Mouse (Mus musculus): ENCODE measurements around the gene Btbd16. TPM values are rescaled to one million over a fixed set of nuclear protein-coding genes. Genes with fewer than 3 reads are reported as not detected.

The Btbd16 gene
- polyA plus RNA-seq, 1 experiment from 2014 or later = not detected

DNA sequence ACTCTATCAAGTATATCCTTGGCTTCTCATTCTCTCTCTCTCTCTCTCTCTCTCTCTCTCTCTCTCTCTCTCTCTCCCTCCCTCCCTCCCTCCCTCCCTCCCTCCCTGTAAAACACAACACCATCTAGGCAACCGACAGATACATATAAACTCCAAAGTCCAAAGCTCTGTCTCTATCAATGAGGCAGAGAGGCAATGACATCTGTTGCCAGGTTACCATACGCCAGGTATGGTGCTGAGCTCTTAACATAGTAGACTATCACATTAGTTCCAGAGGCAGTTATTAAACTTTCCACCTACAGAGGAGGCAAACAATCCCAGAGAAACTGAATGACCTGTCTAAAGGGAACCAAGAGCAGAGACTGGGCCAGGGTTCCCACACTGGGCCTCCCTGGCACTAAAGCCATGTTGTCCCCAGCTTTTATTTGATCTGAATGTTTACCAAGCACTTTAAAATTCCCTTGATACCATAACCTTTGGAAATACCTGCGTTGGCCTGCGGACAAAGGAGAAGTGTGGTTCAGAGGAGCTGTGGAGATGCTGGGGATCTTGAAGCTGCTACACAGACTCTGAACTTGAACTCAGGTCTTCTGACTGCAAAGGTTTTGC lies 80.9 kb downstream of the Btbd16 start:
- Histone ChIP-seq H3K4me2 (ENCODE audit: low read length) (no peak overlapping the region), H3K9ac (ENCODE audit: low read length) (no peak overlapping the region), H3K36me3 (ENCODE audit: control insufficient read depth, insufficient read depth, low read length) (no peaks in the 10 kb centered on the region), H3K27me3 (ENCODE audit: control insufficient read depth, insufficient read depth, low read length) (no peaks in the 10 kb centered on the region), H3K4me3 (ENCODE audit: control insufficient read depth in 1 of 2, insufficient read depth in 1 of 2, low read depth in 1 of 2, low read length in 2 of 2) (no peak overlapping the region), H3K9me3 (ENCODE audit: control insufficient read depth, low read length) (no peaks in the 10 kb centered on the region), H3K27ac (replicated peaks in 1 of 2; ENCODE audit: control insufficient read depth in 1 of 2, insufficient read depth in 1 of 2, low read depth in 2 of 2, low read length in 2 of 2) (no peak overlapping the region), H3K4me1 (ENCODE audit: control insufficient read depth in 2 of 2, insufficient read depth in 2 of 2, low read length in 2 of 2) (peaks cover 2 to 9% of the 10 kb centered on the region in 2 experiments; a peak in 3 of 4 replicates)
- WGBS = 82% methylated on average over 4 of the region's 4 CpGs
- no peak for ATAC-seq (ENCODE audit: insufficient number of reproducible peaks, insufficient read depth, low FRiP score, low read depth)

DNA sequence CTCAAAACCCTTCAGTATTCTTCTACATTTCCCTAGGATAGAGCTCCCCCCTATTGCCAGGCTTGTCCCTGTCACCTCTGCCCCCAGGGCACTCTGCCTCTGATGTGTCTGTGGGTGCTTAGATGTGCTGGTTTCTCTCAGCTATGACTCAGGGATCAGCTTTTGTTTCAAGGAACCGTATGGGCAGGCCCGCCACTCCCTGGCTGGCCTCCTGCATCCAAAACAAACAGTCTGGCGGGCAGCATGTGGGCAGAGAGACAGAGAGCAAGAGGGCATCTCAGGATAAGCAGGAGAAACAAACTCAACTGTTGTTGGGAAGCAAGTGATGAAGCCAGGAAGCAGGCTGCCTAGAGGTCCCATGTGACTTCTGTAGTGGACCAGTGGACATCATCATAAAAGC lies 81.8 kb downstream of the Btbd16 start:
- Histone ChIP-seq H3K27ac (replicated peaks in 1 of 2; ENCODE audit: control insufficient read depth in 1 of 2, insufficient read depth in 1 of 2, low read depth in 2 of 2, low read length in 2 of 2) (no peak overlapping the region), H3K4me3 (ENCODE audit: control insufficient read depth in 1 of 2, insufficient read depth in 1 of 2, low read depth in 1 of 2, low read length in 2 of 2) (no peak overlapping the region), H3K27me3 (ENCODE audit: control insufficient read depth, insufficient read depth, low read length) (no peaks in the 10 kb centered on the region), H3K4me2 (ENCODE audit: low read length) (no peak overlapping the region), H3K36me3 (ENCODE audit: control insufficient read depth, insufficient read depth, low read length) (no peaks in the 10 kb centered on the region), H3K9ac (ENCODE audit: low read length) (no peak overlapping the region), H3K9me3 (ENCODE audit: control insufficient read depth, low read length) (no peaks in the 10 kb centered on the region), H3K4me1 (ENCODE audit: control insufficient read depth in 2 of 2, insufficient read depth in 2 of 2, low read length in 2 of 2) (peaks cover 5 to 9% of the 10 kb centered on the region in 2 experiments)
- 40% methylated on average over 3 of the region's 3 CpGs for WGBS
- no peak for ATAC-seq (ENCODE audit: insufficient number of reproducible peaks, insufficient read depth, low FRiP score, low read depth)

- WGBS = 72% methylated on average over 6 of the region's 6 CpGs
- H3K36me3 ChIP-seq (ENCODE audit: control insufficient read depth, insufficient read depth, low read length) = no peaks in the 10 kb centered on the region
- no peak for ATAC-seq (ENCODE audit: insufficient number of reproducible peaks, insufficient read depth, low FRiP score, low read depth)
- no peak overlapping the region for H3K27ac ChIP-seq (replicated peaks in 1 of 2; ENCODE audit: control insufficient read depth in 1 of 2, insufficient read depth in 1 of 2, low read depth in 2 of 2, low read length in 2 of 2)
- H3K4me3 ChIP-seq (ENCODE audit: control insufficient read depth in 1 of 2, insufficient read depth in 1 of 2, low read depth in 1 of 2, low read length in 2 of 2) = no peak overlapping the region
- H3K4me1 ChIP-seq (ENCODE audit: control insufficient read depth in 2 of 2, insufficient read depth in 2 of 2, low read length in 2 of 2) = peaks cover 2 to 6% of the 10 kb centered on the region in 2 experiments
- no peaks in the 10 kb centered on the region for H3K27me3 ChIP-seq (ENCODE audit: control insufficient read depth, insufficient read depth, low read length)
- H3K9me3 ChIP-seq (ENCODE audit: control insufficient read depth, low read length) = no peaks in the 10 kb centered on the region
- H3K4me2 ChIP-seq (ENCODE audit: low read length) = no peak overlapping the region
- no peak overlapping the region for H3K9ac ChIP-seq (ENCODE audit: low read length)
Observed at GRCm38 (mm10) chr7:130857973-130858372, 84.1 kb downstream of the Btbd16 start.

DNA sequence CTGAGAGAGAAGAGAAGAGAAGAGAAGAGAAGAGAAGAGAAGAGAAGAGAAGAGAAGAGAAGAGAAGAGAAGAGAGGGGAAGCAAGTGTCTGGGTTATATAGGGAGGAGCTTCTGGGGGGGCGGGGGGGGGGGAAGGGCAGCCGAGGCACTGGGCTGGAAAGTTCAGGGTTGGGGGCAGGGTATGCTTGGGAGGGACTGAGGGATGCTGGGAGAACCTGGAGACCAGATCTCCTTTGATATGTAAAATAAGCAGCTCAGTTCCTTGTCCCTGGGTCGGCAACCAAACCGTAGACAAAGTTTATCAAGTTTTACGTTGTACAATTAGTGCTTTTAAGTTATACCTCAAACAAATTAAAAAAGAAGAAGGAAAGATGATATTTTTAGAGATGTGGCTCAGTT lies 86.1 kb downstream of the Btbd16 start:
- 51% methylated on average over 5 of the region's 5 CpGs for WGBS
- Histone ChIP-seq H3K27ac (replicated peaks in 1 of 2; ENCODE audit: control insufficient read depth in 1 of 2, insufficient read depth in 1 of 2, low read depth in 2 of 2, low read length in 2 of 2) (no peak overlapping the region), H3K4me2 (ENCODE audit: low read length) (no peak overlapping the region), H3K27me3 (ENCODE audit: control insufficient read depth, insufficient read depth, low read length) (no peaks in the 10 kb centered on the region), H3K9me3 (ENCODE audit: control insufficient read depth, low read length) (no peaks in the 10 kb centered on the region), H3K9ac (ENCODE audit: low read length) (no peak overlapping the region), H3K4me1 (ENCODE audit: control insufficient read depth in 2 of 2, insufficient read depth in 2 of 2, low read length in 2 of 2) (peaks cover 2 to 8% of the 10 kb centered on the region in 2 experiments; a peak in 3 of 4 replicates), H3K4me3 (ENCODE audit: control insufficient read depth in 1 of 2, insufficient read depth in 1 of 2, low read depth in 1 of 2, low read length in 2 of 2) (no peak overlapping the region), H3K36me3 (ENCODE audit: control insufficient read depth, insufficient read depth, low read length) (no peaks in the 10 kb centered on the region)
- ATAC-seq (ENCODE audit: insufficient number of reproducible peaks, insufficient read depth, low FRiP score, low read depth) = no peak

DNA sequence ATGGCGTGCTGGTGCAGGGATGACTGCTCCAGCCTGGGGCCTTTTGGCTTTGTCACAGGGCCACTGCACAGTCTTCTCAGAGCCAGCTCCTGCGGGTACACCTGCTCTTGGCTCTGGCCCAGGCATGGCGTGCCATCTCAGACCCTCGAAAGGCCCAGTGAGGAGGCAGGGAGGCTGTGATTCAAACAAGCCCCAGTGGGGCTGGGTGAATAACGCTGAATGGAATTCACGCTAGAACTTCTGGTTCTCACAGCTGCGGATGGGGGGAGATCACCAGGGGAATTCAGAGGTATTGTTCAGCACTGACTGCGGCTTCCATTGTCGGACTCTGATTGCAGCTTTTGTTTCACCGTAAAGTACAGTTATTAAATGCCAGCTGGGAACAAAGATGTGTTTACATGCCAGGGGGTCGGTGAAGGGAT lies 86.9 kb downstream of the Btbd16 start:
- Histone ChIP-seq H3K4me1 (ENCODE audit: control insufficient read depth in 2 of 2, insufficient read depth in 2 of 2, low read length in 2 of 2) (peaks cover 6 to 8% of the 10 kb centered on the region in 2 experiments; a peak in 3 of 4 replicates), H3K36me3 (ENCODE audit: control insufficient read depth, insufficient read depth, low read length) (no peaks in the 10 kb centered on the region), H3K9ac (ENCODE audit: low read length) (no peak overlapping the region), H3K27ac (replicated peaks in 1 of 2; ENCODE audit: control insufficient read depth in 1 of 2, insufficient read depth in 1 of 2, low read depth in 2 of 2, low read length in 2 of 2) (no peak overlapping the region), H3K9me3 (ENCODE audit: control insufficient read depth, low read length) (no peaks in the 10 kb centered on the region), H3K4me3 (ENCODE audit: control insufficient read depth in 1 of 2, insufficient read depth in 1 of 2, low read depth in 1 of 2, low read length in 2 of 2) (no peak overlapping the region), H3K4me2 (ENCODE audit: low read length) (no peak overlapping the region), H3K27me3 (ENCODE audit: control insufficient read depth, insufficient read depth, low read length) (no peaks in the 10 kb centered on the region)
- no peak for ATAC-seq (ENCODE audit: insufficient number of reproducible peaks, insufficient read depth, low FRiP score, low read depth)
- 45% methylated on average over 11 of the region's 11 CpGs for WGBS

DNA sequence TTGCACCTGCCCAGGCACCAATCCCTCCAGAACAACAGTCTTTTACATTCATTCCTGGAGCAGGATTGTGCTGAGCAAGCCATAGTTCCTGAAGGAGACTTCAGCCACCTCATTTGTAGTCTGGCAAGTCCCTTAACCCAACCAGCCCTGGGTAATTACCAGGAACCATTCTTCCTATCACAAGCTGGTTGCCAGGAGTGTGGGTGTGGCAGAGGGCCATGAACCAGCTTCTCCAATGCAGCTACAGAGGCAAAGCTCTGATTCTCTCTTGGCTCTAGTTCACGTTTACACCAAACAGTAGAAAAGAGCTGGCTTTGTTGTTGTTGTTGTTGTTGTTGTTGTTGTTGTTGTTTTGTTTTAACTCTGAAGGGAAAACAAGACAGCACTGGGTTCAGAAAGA lies 88.6 kb downstream of the Btbd16 start:
- no peak for ATAC-seq (ENCODE audit: insufficient number of reproducible peaks, insufficient read depth, low FRiP score, low read depth)
- WGBS = 71% methylated on average over 1 of the region's 1 CpGs

DNA sequence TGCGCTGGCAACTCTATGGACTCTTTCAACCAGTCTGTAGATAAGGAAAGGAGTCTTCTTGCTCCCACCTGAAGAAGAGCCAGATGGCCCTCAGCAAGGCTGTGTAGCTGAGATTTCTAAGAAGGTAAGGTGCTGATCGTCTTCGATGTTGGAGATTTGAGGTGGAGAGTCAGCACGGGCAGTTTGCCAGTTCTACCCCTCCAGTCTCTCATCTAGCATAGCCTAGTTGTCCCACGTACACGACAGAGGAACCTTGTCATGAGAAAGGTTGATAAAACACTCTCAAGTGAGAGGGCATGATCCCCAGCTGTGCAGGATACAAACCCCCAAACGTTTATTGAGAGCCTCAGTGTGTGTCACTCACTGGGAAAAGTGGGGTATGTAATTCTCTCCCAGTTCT lies 90.8 kb downstream of the Btbd16 start:
- Histone ChIP-seq H3K4me1 (ENCODE audit: control insufficient read depth in 2 of 2, insufficient read depth in 2 of 2, low read length in 2 of 2) (peaks cover 8 to 15% of the 10 kb centered on the region in 2 experiments), H3K4me2 (ENCODE audit: low read length) (no peak overlapping the region), H3K27me3 (ENCODE audit: control insufficient read depth, insufficient read depth, low read length) (no peaks in the 10 kb centered on the region), H3K36me3 (ENCODE audit: control insufficient read depth, insufficient read depth, low read length) (no peaks in the 10 kb centered on the region), H3K9me3 (ENCODE audit: control insufficient read depth, low read length) (no peaks in the 10 kb centered on the region), H3K9ac (ENCODE audit: low read length) (0 out of 2 replicates have a peak overlapping the region, but pooled peaks have one; percentile 3), H3K27ac (replicated peaks in 1 of 2; ENCODE audit: control insufficient read depth in 1 of 2, insufficient read depth in 1 of 2, low read depth in 2 of 2, low read length in 2 of 2) (no peak overlapping the region), H3K4me3 (ENCODE audit: control insufficient read depth in 1 of 2, insufficient read depth in 1 of 2, low read depth in 1 of 2, low read length in 2 of 2) (no peak overlapping the region)
- 54% methylated on average over 7 of the region's 7 CpGs for WGBS
- ATAC-seq (ENCODE audit: insufficient number of reproducible peaks, insufficient read depth, low FRiP score, low read depth) = no peak

More for the DNA sequence above, 88.6 kb downstream of the Btbd16 start:
- Histone ChIP-seq H3K4me3 (ENCODE audit: control insufficient read depth in 1 of 2, insufficient read depth in 1 of 2, low read depth in 1 of 2, low read length in 2 of 2) (no peak overlapping the region), H3K27me3 (ENCODE audit: control insufficient read depth, insufficient read depth, low read length) (no peaks in the 10 kb centered on the region), H3K4me1 (ENCODE audit: control insufficient read depth in 2 of 2, insufficient read depth in 2 of 2, low read length in 2 of 2) (peaks cover 8 to 11% of the 10 kb centered on the region in 2 experiments), H3K9ac (ENCODE audit: low read length) (no peak overlapping the region), H3K27ac (replicated peaks in 1 of 2; ENCODE audit: control insufficient read depth in 1 of 2, insufficient read depth in 1 of 2, low read depth in 2 of 2, low read length in 2 of 2) (no peak overlapping the region), H3K4me2 (ENCODE audit: low read length) (no peak overlapping the region), H3K9me3 (ENCODE audit: control insufficient read depth, low read length) (no peaks in the 10 kb centered on the region), H3K36me3 (ENCODE audit: control insufficient read depth, insufficient read depth, low read length) (no peaks in the 10 kb centered on the region)

All from heart, embryonic 14.5 days (tissue).